Mouse (Mus musculus): ENCODE measurements at regions not wholly inside any gene's neighbourhood (a gene's known extent, or its start where the extent isn't known, plus 50 kb on each side); places are given as distances from the start of the nearest gene placed in this dataset.

GRCm38 (mm10) chr2:142560896-142561500 is 340.3 kb downstream of the Kif16b start:
- no peak for DNase-seq

- no peak for DNase-seq
Measured at GRCm38 (mm10) chr2:142560400-142560799, 340.9 kb downstream of the Kif16b start.

- DNase-seq = no peak
Measured at GRCm38 (mm10) chr2:142559946-142560345, 341.4 kb downstream of the Kif16b start.

GRCm38 (mm10) chr2:142554851-142555250 is 346.5 kb downstream of the Kif16b start:
- peak; percentile 88 for DNase-seq

- DNase-seq = no peak
Measured at GRCm38 (mm10) chr2:142551690-142552089, 349.6 kb downstream of the Kif16b start.

- no peak for DNase-seq
Measured at GRCm38 (mm10) chr2:142548766-142549165, 352.6 kb downstream of the Kif16b start.

- DNase-seq = no peak
Measured at GRCm38 (mm10) chr2:142544937-142545336, 356.4 kb downstream of the Kif16b start.

- DNase-seq = no peak
Measured at GRCm38 (mm10) chr2:142539980-142540379, 361.4 kb downstream of the Kif16b start.

- DNase-seq = no peak
Measured at GRCm38 (mm10) chr2:142533555-142533954, 367.8 kb downstream of the Kif16b start.

GRCm38 (mm10) chr2:142522471-142522870 is 378.9 kb downstream of the Kif16b start:
- no peak for DNase-seq

GRCm38 (mm10) chr2:142517731-142518130 is 383.6 kb downstream of the Kif16b start:
- DNase-seq = no peak

GRCm38 (mm10) chr2:142505216-142505615 is 396.1 kb downstream of the Kif16b start:
- DNase-seq = no peak
